25 mouse cellular contexts compared by ENCODE assay signal in the genomic region with DNA sequence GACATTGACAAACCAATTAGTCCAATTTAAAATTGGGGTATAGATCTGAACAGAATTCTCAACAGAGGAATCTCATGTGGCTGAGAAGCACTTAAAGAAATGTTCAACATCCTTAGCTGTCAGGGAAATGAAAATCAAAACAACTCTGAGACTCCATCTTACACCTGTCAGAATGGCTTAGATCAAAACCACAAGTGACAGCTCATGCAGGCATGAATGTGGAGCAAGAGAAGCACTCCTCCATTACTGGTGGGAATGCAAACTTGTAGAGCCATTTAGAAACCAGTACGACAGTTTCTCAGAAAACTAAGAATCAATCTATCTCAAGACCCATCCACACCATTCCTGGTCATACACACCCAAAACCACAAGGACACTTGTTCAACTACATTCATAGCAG.
"Had no signal": no experiment of that assay in that cellular context is flagged by ENCODE, and none has a peak within 500 bp of the region (broad histone marks: within the 10 kb centered on the region; RNA-seq: fewer than 3 reads in every experiment).

No protein-coding gene starts in this region.

- H3K9ac ChIP-seq: heart, embryonic 12.5 days; hindbrain, embryonic 13.5 days; hindbrain, embryonic 15.5 days; kidney, embryonic 15.5 days; limb, embryonic 12.5 days; liver, embryonic 13.5 days; liver, embryonic 15.5 days had no signal

- H3K27ac ChIP-seq: heart, embryonic 10.5 days; hindbrain, embryonic 13.5 days; hindbrain, embryonic 15.5 days; hindbrain, postnatal 0 days; kidney, embryonic 15.5 days; kidney, postnatal 0 days; limb, embryonic 10.5 days; limb, embryonic 12.5 days; liver, embryonic 13.5 days; liver, embryonic 15.5 days had no signal

- H3K27me3 ChIP-seq: heart, embryonic 12.5 days; hindbrain, embryonic 13.5 days; hindbrain, embryonic 15.5 days; kidney, embryonic 15.5 days; limb, embryonic 12.5 days; liver, embryonic 13.5 days; liver, embryonic 15.5 days had no signal

- H3K4me2 ChIP-seq: heart, embryonic 12.5 days; hindbrain, embryonic 13.5 days; hindbrain, embryonic 15.5 days; kidney, embryonic 15.5 days; limb, embryonic 12.5 days; liver, embryonic 11.5 days; liver, embryonic 13.5 days; liver, embryonic 15.5 days had no signal

- ATAC-seq: hindbrain, postnatal 0 days; intestine, embryonic 16.5 days had no signal

- H3K36me3 ChIP-seq: heart, embryonic 10.5 days; heart, embryonic 12.5 days; hindbrain, embryonic 13.5 days; hindbrain, embryonic 15.5 days; liver, embryonic 15.5 days had no signal

- H3K4me1 ChIP-seq: hindbrain, embryonic 13.5 days; hindbrain, embryonic 15.5 days; liver, embryonic 15.5 days had no signal

- H3K9me3 ChIP-seq: heart, embryonic 10.5 days; heart, embryonic 12.5 days; hindbrain, embryonic 13.5 days; hindbrain, embryonic 15.5 days; kidney, embryonic 15.5 days; limb, embryonic 10.5 days; limb, embryonic 12.5 days; liver, embryonic 13.5 days; liver, embryonic 15.5 days had no signal

- H3K4me3 ChIP-seq: heart, embryonic 10.5 days; heart, embryonic 12.5 days; hindbrain, embryonic 13.5 days; hindbrain, embryonic 15.5 days; kidney, embryonic 15.5 days; limb, embryonic 10.5 days; limb, embryonic 12.5 days; liver, embryonic 13.5 days; liver, embryonic 15.5 days had no signal

- DNase-seq: gastrocnemius, postnatal 14 days; gastrocnemius, postnatal 36 days; heart, adult 18-20 months; heart, postnatal 10 days; kidney, adult 11 months; kidney, adult 2 months; kidney, adult 9 months; kidney, postnatal 14 days; kidney, postnatal 36 days; layer of hippocampus, adult 9-11 months; layer of hippocampus, postnatal 36 days; liver; liver, embryonic 13.5 days had no signal
